Mouse (Mus musculus): ENCODE measurements at regions not wholly inside any gene's neighbourhood (a gene's known extent, or its start where the extent isn't known, plus 50 kb on each side); places are given as distances from the start of the nearest gene placed in this dataset.

DNA sequence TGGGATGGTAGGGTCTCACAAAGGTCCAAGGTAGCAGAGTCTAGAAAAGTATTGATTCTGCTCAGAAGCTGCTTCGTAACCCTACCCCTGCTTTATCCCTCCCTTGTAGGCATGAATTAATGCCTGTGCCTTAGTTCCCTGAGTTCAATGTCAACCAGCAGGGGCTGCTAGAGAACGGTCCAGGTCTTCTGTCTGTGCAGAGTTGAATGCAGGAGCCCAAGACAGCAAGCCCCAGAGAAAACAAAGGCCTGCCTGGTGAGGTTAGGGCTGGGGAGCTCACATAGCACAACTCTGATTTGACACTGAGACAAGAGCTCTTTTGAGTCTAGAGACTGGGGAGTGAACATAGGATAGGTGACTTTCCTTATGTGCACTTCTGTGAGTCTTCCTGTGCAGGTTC is 56.6 kb downstream of the Olig3 start:
- 47% methylated on average over 2 of the region's 2 CpGs for WGBS
- no peak for ATAC-seq (ENCODE audit: insufficient number of reproducible peaks, insufficient read depth, low FRiP score, low read depth)
- no peak overlapping the region for H3K4me3 ChIP-seq (ENCODE audit: low read depth, low read length)
- no peak overlapping the region for H3K9ac ChIP-seq (replicated peaks; ENCODE audit: low read depth, low read length)
- H3K9me3 ChIP-seq (ENCODE audit: control insufficient read depth, low read depth, low read length), result no peaks in the 10 kb centered on the region
- H3K4me1 ChIP-seq (ENCODE audit: control insufficient read depth, insufficient read depth, low read length), result no peaks in the 10 kb centered on the region
- H3K36me3 ChIP-seq (ENCODE audit: control insufficient read depth, insufficient read depth, low read length), result no peaks in the 10 kb centered on the region
- no peak overlapping the region for H3K27ac ChIP-seq (ENCODE audit: low read length)
- H3K27me3 ChIP-seq (ENCODE audit: control insufficient read depth, insufficient read depth, low read length), result no peaks in the 10 kb centered on the region
- no peak overlapping the region for H3K4me2 ChIP-seq (replicated peaks; ENCODE audit: low read depth, low read length)

DNA sequence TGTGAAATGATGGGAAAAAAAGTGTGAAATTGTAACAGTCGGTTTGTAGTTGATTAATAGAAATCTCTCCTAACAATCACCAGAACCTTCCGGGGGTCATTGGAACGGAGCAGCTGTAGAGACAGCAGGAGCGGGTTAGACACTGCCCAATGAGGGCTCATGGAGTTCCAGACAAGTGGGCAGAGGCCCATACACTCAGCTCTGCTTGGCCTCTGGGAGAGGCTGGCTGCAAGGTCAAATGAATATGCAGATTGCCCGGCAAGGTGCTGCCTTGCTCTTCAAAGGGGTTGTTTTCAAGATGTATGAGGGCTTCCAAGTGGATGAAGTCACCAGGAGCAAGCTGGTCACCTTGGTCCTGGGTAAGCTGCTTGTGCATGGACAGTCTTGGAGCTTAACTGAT is 57.6 kb downstream of the Olig3 start:
- no peaks in the 10 kb centered on the region for H3K27me3 ChIP-seq (ENCODE audit: control insufficient read depth, insufficient read depth, low read length)
- no peak overlapping the region for H3K27ac ChIP-seq (ENCODE audit: low read length)
- no peak for ATAC-seq (ENCODE audit: insufficient number of reproducible peaks, insufficient read depth, low FRiP score, low read depth)
- no peaks in the 10 kb centered on the region for H3K9me3 ChIP-seq (ENCODE audit: control insufficient read depth, low read depth, low read length)
- no peak overlapping the region for H3K9ac ChIP-seq (replicated peaks; ENCODE audit: low read depth, low read length)
- 38% methylated on average over 5 of the region's 5 CpGs for WGBS
- no peaks in the 10 kb centered on the region for H3K4me1 ChIP-seq (ENCODE audit: control insufficient read depth, insufficient read depth, low read length)
- no peak overlapping the region for H3K4me2 ChIP-seq (replicated peaks; ENCODE audit: low read depth, low read length)
- H3K4me3 ChIP-seq (ENCODE audit: low read depth, low read length), result no peak overlapping the region
- H3K36me3 ChIP-seq (ENCODE audit: control insufficient read depth, insufficient read depth, low read length), result no peaks in the 10 kb centered on the region

DNA sequence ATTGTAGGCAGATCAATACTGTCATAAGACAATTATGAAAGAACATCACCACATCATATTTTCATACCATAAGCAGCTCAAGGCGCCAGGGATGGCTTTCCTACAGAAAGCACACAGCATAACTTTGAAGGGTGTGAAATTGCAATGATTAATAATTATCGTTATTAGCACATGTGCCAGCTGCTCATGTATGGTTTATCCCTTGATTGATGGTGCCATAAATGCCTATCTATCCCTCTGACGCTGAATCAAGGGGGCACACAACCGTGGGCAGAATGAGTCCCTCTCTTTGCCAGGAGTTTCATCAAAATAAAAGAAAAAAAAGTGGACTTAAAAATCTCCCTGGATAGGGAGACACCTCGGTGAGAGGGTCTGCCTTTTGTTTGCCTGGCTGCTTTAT is 58.5 kb downstream of the Olig3 start:
- Histone ChIP-seq H3K4me3 (ENCODE audit: low read depth, low read length) (no peak overlapping the region), H3K4me1 (ENCODE audit: control insufficient read depth, insufficient read depth, low read length) (no peaks in the 10 kb centered on the region), H3K9ac (replicated peaks; ENCODE audit: low read depth, low read length) (no peak overlapping the region), H3K27me3 (ENCODE audit: control insufficient read depth, insufficient read depth, low read length) (no peaks in the 10 kb centered on the region), H3K4me2 (replicated peaks; ENCODE audit: low read depth, low read length) (no peak overlapping the region), H3K27ac (ENCODE audit: low read length) (no peak overlapping the region), H3K9me3 (ENCODE audit: control insufficient read depth, low read depth, low read length) (no peaks in the 10 kb centered on the region; the same call in 1 of the 2 replicates), H3K36me3 (ENCODE audit: control insufficient read depth, insufficient read depth, low read length) (no peaks in the 10 kb centered on the region)
- 35% methylated on average over 5 of the region's 5 CpGs for WGBS
- ATAC-seq (ENCODE audit: insufficient number of reproducible peaks, insufficient read depth, low FRiP score, low read depth), result no peak

DNA sequence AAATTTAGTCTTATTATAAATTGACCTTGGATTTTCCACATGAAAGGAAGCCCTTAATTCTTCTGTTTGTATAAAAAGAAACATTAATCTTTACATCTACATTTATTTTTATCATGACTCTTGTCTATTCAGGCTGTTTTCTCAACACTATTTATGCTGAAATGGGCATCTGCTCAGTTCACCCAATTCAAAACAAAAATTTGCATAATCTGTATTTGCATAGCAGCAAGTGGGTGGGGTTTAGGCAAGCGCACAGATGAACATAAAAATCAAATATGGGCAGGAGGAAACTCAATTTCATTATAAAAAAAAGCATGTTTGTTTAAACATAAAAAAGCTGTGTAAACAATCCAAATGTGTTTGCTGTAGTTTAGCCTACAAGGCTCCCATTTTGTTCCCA is 67.7 kb downstream of the Olig3 start:
- H3K9ac ChIP-seq (replicated peaks; ENCODE audit: low read depth, low read length), result no peak overlapping the region
- WGBS, result 60% methylated on average over 1 of the region's 1 CpGs
- no peak overlapping the region for H3K4me3 ChIP-seq (ENCODE audit: low read depth, low read length)
- H3K36me3 ChIP-seq (ENCODE audit: control insufficient read depth, insufficient read depth, low read length), result no peaks in the 10 kb centered on the region
- no peak overlapping the region for H3K27ac ChIP-seq (ENCODE audit: low read length)
- no peaks in the 10 kb centered on the region; the same call in 1 of the 2 replicates for H3K9me3 ChIP-seq (ENCODE audit: control insufficient read depth, low read depth, low read length)
- no peak overlapping the region for H3K4me2 ChIP-seq (replicated peaks; ENCODE audit: low read depth, low read length)
- ATAC-seq (ENCODE audit: insufficient number of reproducible peaks, insufficient read depth, low FRiP score, low read depth), result no peak
- no peaks in the 10 kb centered on the region for H3K4me1 ChIP-seq (ENCODE audit: control insufficient read depth, insufficient read depth, low read length)
- H3K27me3 ChIP-seq (ENCODE audit: control insufficient read depth, insufficient read depth, low read length), result no peaks in the 10 kb centered on the region

DNA sequence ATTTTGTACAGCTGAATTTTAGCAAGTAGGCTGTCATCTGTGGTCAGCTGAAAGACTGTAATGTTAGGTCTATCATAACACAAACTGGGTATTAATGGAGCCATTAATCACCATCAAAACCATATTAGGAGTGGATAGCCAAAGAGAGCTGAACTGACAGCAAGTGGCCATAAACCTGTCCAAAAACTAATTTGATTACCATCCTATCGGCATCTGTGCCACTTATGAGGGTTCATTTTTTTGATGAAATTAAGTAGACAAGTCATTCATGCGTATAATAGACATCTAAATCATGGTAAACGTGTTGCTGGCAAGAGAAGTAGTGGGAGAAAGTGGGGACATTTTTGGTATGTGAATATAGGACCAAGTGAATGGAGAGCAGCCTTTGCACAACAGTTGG is 68.6 kb downstream of the Olig3 start:
- Histone ChIP-seq H3K36me3 (ENCODE audit: control insufficient read depth, insufficient read depth, low read length) (no peaks in the 10 kb centered on the region), H3K9me3 (ENCODE audit: control insufficient read depth, low read depth, low read length) (no peaks in the 10 kb centered on the region), H3K4me1 (ENCODE audit: control insufficient read depth, insufficient read depth, low read length) (no peaks in the 10 kb centered on the region), H3K4me3 (ENCODE audit: low read depth, low read length) (no peak overlapping the region), H3K4me2 (replicated peaks; ENCODE audit: low read depth, low read length) (no peak overlapping the region), H3K27ac (ENCODE audit: low read length) (no peak overlapping the region), H3K27me3 (ENCODE audit: control insufficient read depth, insufficient read depth, low read length) (no peaks in the 10 kb centered on the region), H3K9ac (replicated peaks; ENCODE audit: low read depth, low read length) (no peak overlapping the region)
- WGBS, result 67% methylated on average over 3 of the region's 3 CpGs
- ATAC-seq (ENCODE audit: insufficient number of reproducible peaks, insufficient read depth, low FRiP score, low read depth), result no peak

DNA sequence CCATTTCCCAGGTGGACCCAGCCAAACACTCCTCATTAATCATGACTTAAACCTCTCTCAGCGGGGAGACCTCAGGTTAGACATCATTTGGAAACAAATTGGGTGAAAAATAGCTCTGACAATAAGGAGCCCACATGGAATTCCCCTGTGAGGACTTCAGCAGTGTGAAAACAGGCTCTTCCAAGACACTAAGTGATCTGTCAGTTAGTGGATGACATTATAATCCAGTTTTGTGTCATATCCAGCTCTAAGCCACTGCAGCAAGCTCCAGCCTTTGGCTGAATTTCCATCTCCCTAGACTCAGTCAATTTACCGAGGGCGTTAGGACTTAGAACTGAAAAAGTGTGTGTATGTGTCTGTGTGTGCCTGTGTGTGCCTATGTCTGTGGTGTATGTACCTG is 70.5 kb downstream of the Olig3 start:
- H3K4me2 ChIP-seq (replicated peaks; ENCODE audit: low read depth, low read length), result no peak overlapping the region
- no peaks in the 10 kb centered on the region for H3K36me3 ChIP-seq (ENCODE audit: control insufficient read depth, insufficient read depth, low read length)
- 74% methylated on average over 3 of the region's 3 CpGs for WGBS
- H3K4me1 ChIP-seq (ENCODE audit: control insufficient read depth, insufficient read depth, low read length), result no peaks in the 10 kb centered on the region
- no peak overlapping the region for H3K27ac ChIP-seq (ENCODE audit: low read length)
- H3K9me3 ChIP-seq (ENCODE audit: control insufficient read depth, low read depth, low read length), result no peaks in the 10 kb centered on the region
- no peaks in the 10 kb centered on the region for H3K27me3 ChIP-seq (ENCODE audit: control insufficient read depth, insufficient read depth, low read length)
- no peak overlapping the region for H3K9ac ChIP-seq (replicated peaks; ENCODE audit: low read depth, low read length)
- no peak for ATAC-seq (ENCODE audit: insufficient number of reproducible peaks, insufficient read depth, low FRiP score, low read depth)
- H3K4me3 ChIP-seq (ENCODE audit: low read depth, low read length), result no peak overlapping the region

DNA sequence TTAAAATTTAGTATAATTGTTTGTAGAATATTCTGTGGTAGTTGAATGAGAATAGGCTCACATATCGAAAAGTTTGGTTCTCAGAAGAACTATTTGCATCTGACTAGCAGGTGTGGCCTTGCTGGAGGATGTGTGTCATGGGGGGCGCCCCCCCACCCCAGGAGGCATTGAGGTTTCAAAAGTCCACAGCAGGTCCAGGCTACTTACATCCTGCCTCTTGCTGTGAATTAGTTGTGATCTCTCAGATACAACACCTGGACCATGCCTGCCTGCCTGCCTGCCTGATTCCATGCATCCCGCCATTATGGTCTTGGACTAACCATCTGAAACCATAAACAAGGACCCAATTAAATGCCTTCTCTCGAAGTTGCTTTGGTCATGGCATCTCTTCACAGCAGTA is 76.2 kb downstream of the Olig3 start:
- Histone ChIP-seq H3K9ac (replicated peaks; ENCODE audit: low read depth, low read length) (no peak overlapping the region), H3K4me3 (ENCODE audit: low read depth, low read length) (no peak overlapping the region), H3K27ac (ENCODE audit: low read length) (no peak overlapping the region), H3K27me3 (ENCODE audit: control insufficient read depth, insufficient read depth, low read length) (no peaks in the 10 kb centered on the region), H3K9me3 (ENCODE audit: control insufficient read depth, low read depth, low read length) (no peaks in the 10 kb centered on the region), H3K36me3 (ENCODE audit: control insufficient read depth, insufficient read depth, low read length) (no peaks in the 10 kb centered on the region), H3K4me2 (replicated peaks; ENCODE audit: low read depth, low read length) (no peak overlapping the region), H3K4me1 (ENCODE audit: control insufficient read depth, insufficient read depth, low read length) (no peaks in the 10 kb centered on the region)
- 89% methylated on average over 4 of the region's 4 CpGs for WGBS
- ATAC-seq (ENCODE audit: insufficient number of reproducible peaks, insufficient read depth, low FRiP score, low read depth), result no peak

DNA sequence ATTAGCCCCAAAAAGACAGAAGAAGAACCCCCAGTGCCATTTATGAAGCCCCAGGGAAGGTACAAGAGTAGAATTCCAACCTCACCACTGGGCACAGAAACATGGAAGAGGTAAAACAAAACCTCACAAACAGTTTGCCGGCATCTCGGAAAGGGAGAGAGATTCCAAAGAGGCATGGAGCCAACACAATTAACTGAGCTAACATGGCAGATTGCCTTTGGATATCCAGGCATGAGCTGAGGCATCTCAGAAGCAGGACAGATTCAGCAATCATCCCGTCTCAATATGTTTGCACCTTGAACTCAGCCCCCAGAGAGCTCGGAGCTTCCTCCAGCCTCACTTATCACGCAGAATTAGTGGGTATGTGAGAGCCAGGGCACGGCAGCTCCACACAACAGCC is 78.3 kb downstream of the Olig3 start:
- Histone ChIP-seq H3K4me1 (ENCODE audit: control insufficient read depth, insufficient read depth, low read length) (no peaks in the 10 kb centered on the region), H3K9me3 (ENCODE audit: control insufficient read depth, low read depth, low read length) (no peaks in the 10 kb centered on the region), H3K4me3 (ENCODE audit: low read depth, low read length) (no peak overlapping the region), H3K27ac (ENCODE audit: low read length) (no peak overlapping the region), H3K4me2 (replicated peaks; ENCODE audit: low read depth, low read length) (no peak overlapping the region), H3K36me3 (ENCODE audit: control insufficient read depth, insufficient read depth, low read length) (no peaks in the 10 kb centered on the region), H3K27me3 (ENCODE audit: control insufficient read depth, insufficient read depth, low read length) (no peaks in the 10 kb centered on the region), H3K9ac (replicated peaks; ENCODE audit: low read depth, low read length) (no peak overlapping the region)
- no peak for ATAC-seq (ENCODE audit: insufficient number of reproducible peaks, insufficient read depth, low FRiP score, low read depth)
- WGBS, result 65% methylated on average over 6 of the region's 6 CpGs

DNA sequence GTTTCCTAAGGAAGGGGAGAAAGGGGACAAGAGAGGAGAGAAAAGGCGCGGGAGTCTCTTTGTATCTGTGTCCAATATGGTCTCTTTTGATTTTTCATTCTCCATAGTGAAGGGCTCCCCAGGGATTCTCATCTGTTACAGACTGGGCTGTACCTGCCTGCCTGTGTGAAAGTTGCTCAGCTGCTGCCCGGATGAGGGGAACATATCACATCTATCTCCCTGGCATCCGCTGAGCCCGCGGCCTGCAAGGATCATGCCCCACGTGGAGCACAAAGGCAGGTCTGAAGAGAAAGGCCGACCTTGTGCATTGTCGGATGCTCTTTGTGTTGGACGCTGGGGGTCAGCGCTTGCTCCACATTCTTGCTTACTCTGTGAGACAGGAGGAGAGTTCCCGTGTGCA is 85.5 kb downstream of the Olig3 start:
- Histone ChIP-seq H3K4me3 (ENCODE audit: low read depth, low read length) (no peak overlapping the region), H3K36me3 (ENCODE audit: control insufficient read depth, insufficient read depth, low read length) (no peaks in the 10 kb centered on the region), H3K4me2 (replicated peaks; ENCODE audit: low read depth, low read length) (no peak overlapping the region), H3K9ac (replicated peaks; ENCODE audit: low read depth, low read length) (no peak overlapping the region), H3K4me1 (ENCODE audit: control insufficient read depth, insufficient read depth, low read length) (no peaks in the 10 kb centered on the region), H3K27ac (ENCODE audit: low read length) (no peak overlapping the region), H3K27me3 (ENCODE audit: control insufficient read depth, insufficient read depth, low read length) (no peaks in the 10 kb centered on the region), H3K9me3 (ENCODE audit: control insufficient read depth, low read depth, low read length) (no peaks in the 10 kb centered on the region)
- WGBS, result 45% methylated on average over 12 of the region's 12 CpGs
- no peak for ATAC-seq (ENCODE audit: insufficient number of reproducible peaks, insufficient read depth, low FRiP score, low read depth)
